Mouse (Mus musculus) small intestine, adult 2 months (tissue): ENCODE results near the gene Gm29133.

Experiments used
- CTCF ChIP-seq: fragments of 200-500 bp; IDR thresholded peaks from 2 replicates; pipeline ENCODE4 v1.5.1; 2012; ENCODE audit warnings: low read depth, mild to moderate bottlenecking, control low read depth, inconsistent platforms, low read length, moderate library complexity, mixed read lengths; ENCODE audit not compliant: insufficient replicate concordance, insufficient read length; ENCODE audit errors: extremely low read depth
- POLR2A ChIP-seq: fragments of 200-500 bp; IDR thresholded peaks from 2 replicates; pipeline ENCODE4 v1.6.1; 2012; ENCODE audit warnings: low read depth, mild to moderate bottlenecking, control low read depth, inconsistent platforms, low read length, moderate library complexity

DNA sequence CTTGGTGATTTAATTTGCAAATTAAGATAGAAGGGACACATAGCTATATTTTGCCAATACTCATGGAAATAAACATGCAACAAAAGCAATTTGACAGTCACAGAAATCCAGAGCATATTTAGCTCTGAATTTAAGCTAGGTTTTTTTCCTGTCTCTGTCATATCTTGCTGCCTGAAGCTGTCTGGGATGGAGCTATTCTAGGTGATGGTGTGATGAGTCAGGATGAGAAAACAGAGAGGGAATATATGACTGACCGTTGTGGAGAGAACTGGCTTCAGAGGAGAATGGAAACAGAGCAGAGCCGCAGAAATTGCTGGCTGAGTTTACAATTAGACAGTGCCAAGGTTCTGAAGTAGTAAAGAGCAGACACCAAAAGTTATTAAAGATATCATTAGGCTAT is 26.3 kb downstream of the Gm29133 start:
- TF ChIP-seq CTCF (no peak), POLR2A (no peak)
